ENCODE assay signal across 8 mouse cellular contexts in genomic region chr2:31689045-31689444, GRCm38 (mm10). TPM values are rescaled to one million over a fixed set of nuclear protein-coding genes. Genes with fewer than 3 reads are reported as not detected.
DNase-seq lines count a peak whose midpoint lies in the region; ATAC-seq and TF ChIP-seq lines count a peak whose summit lies in the region.

No protein-coding gene starts in this region.

- ATAC-seq in embryonic facial prominence, embryonic 14.5 days (ENCODE audit: low read depth), result no peak
- no peak for ATAC-seq in hindbrain, embryonic 14.5 days (ENCODE audit: low FRiP score)
- ATAC-seq in liver, embryonic 15.5 days (ENCODE audit: insufficient read depth), result no peak

- TF ChIP-seq CTCF in testis, adult 2 months (IDR thresholded peaks at IDR 0.05; ENCODE audit: control insufficient read depth, insufficient read depth, insufficient replicate concordance, low read depth, low read length), result no peak
- no peak for TF ChIP-seq CTCF in small intestine, adult 2 months (IDR thresholded peaks at IDR 0.05; ENCODE audit: extremely low read depth, insufficient read length, insufficient replicate concordance, low read depth, low read length)

- WGBS in embryonic facial prominence, embryonic 14.5 days, result under 1% methylated on average over 12 of the region's 12 CpGs
- WGBS in hindbrain, embryonic 14.5 days, result under 1% methylated on average over 12 of the region's 12 CpGs
- under 1% methylated on average over 12 of the region's 12 CpGs for WGBS in liver, embryonic 15.5 days (ENCODE audit: insufficient replicate concordance)
- whole genome bisulfite sequencing in small intestine, adult 2 months, result under 1% methylated on average over 12 of the region's 12 CpGs

- TF ChIP-seq POLR2A in testis, adult 2 months (IDR thresholded peaks at IDR 0.05; ENCODE audit: control insufficient read depth, low read depth, low read length), result no peak
- TF ChIP-seq POLR2A in small intestine, adult 2 months (IDR thresholded peaks at IDR 0.05; ENCODE audit: low read depth, low read length), result no peak

- H3K9me3 ChIP-seq in embryonic facial prominence, embryonic 14.5 days (ENCODE audit: control insufficient read depth, low read length), result no peaks in the 10 kb centered on the region
- no peaks in the 10 kb centered on the region for H3K9me3 ChIP-seq in hindbrain, embryonic 14.5 days (ENCODE audit: control insufficient read depth, low read length)
- no peaks in the 10 kb centered on the region for H3K9me3 ChIP-seq in liver, embryonic 15.5 days (replicated peaks)

- peak overlapping the region; percentile 99 for H3K27ac ChIP-seq in testis, adult 2 months (ENCODE audit: control insufficient read depth, insufficient read depth, low read depth, low read length)
- peak overlapping the region; percentile 92 for H3K27ac ChIP-seq in embryonic facial prominence, embryonic 14.5 days (replicated peaks; ENCODE audit: low read depth, low read length)
- peak overlapping the region; percentile 92; the same call in 1 of the 2 replicates for H3K27ac ChIP-seq in hindbrain, embryonic 14.5 days
- peak overlapping the region; percentile 97 for H3K27ac ChIP-seq in liver, embryonic 15.5 days (replicated peaks)
- peak overlapping the region; percentile 84 for H3K27ac ChIP-seq in small intestine, adult 2 months (ENCODE audit: insufficient read depth, low read depth, low read length)

- no peak for DNase-seq in testis, postnatal 10 days (ENCODE audit: low spot score)
- no peak for DNase-seq in embryonic facial prominence, embryonic 14.5 days (ENCODE audit: low spot score)
- DNase-seq in hindbrain, embryonic 14.5 days (ENCODE audit: low spot score), result no peak
- DNase-seq in ovary, postnatal 36 days (ENCODE audit: low spot score), result no peak
- DNase-seq in right cerebral cortex, postnatal 4 days, result no peak

- H3K36me3 ChIP-seq in testis, adult 2 months (ENCODE audit: control insufficient read depth, insufficient read depth, low read length), result peaks cover 1% of the 10 kb centered on the region; the same call in 1 of the 2 replicates
- H3K36me3 ChIP-seq in embryonic facial prominence, embryonic 14.5 days (ENCODE audit: control insufficient read depth, insufficient read depth, low read length), result peaks cover 11% of the 10 kb centered on the region; the same call in 1 of the 2 replicates
- H3K36me3 ChIP-seq in hindbrain, embryonic 14.5 days (replicated peaks; ENCODE audit: control insufficient read depth, insufficient read depth), result no peaks in the 10 kb centered on the region
- H3K36me3 ChIP-seq in liver, embryonic 15.5 days (replicated peaks), result 0 out of 2 replicates have a peak, but pooled peaks cover 3% of the 10 kb centered on the region
- peaks cover 5% of the 10 kb centered on the region for H3K36me3 ChIP-seq in small intestine, adult 2 months (ENCODE audit: control insufficient read depth, insufficient read depth, low read length)

- peak overlapping the region; percentile 92 for H3K9ac ChIP-seq in embryonic facial prominence, embryonic 14.5 days (ENCODE audit: low read depth, low read length)
- peak overlapping the region; percentile 84 for H3K9ac ChIP-seq in hindbrain, embryonic 14.5 days
- peak overlapping the region; percentile 96 for H3K9ac ChIP-seq in liver, embryonic 15.5 days

- H3K27me3 ChIP-seq in testis, adult 2 months (ENCODE audit: control insufficient read depth, insufficient read depth, low read length), result no peaks in the 10 kb centered on the region
- H3K27me3 ChIP-seq in embryonic facial prominence, embryonic 14.5 days (replicated peaks; ENCODE audit: control insufficient read depth, insufficient read depth, low read length), result no peaks in the 10 kb centered on the region
- H3K27me3 ChIP-seq in hindbrain, embryonic 14.5 days (ENCODE audit: control insufficient read depth, insufficient read depth, low read length), result no peaks in the 10 kb centered on the region
- H3K27me3 ChIP-seq in liver, embryonic 15.5 days, result no peaks in the 10 kb centered on the region
- H3K27me3 ChIP-seq in small intestine, adult 2 months (ENCODE audit: control insufficient read depth, insufficient read depth, low read length), result no peaks in the 10 kb centered on the region

- peak overlapping the region; percentile 77 for H3K4me2 ChIP-seq in embryonic facial prominence, embryonic 14.5 days (ENCODE audit: low read depth, low read length)
- peak overlapping the region; percentile 96 for H3K4me2 ChIP-seq in hindbrain, embryonic 14.5 days (replicated peaks)
- H3K4me2 ChIP-seq in liver, embryonic 15.5 days, result peak overlapping the region; percentile 86

- H3K4me3 ChIP-seq in testis, adult 2 months (ENCODE audit: control insufficient read depth, low read depth, low read length), result peak overlapping the region; percentile 96
- H3K4me3 ChIP-seq in embryonic facial prominence, embryonic 14.5 days (ENCODE audit: low read depth, low read length), result peak overlapping the region; percentile 95
- H3K4me3 ChIP-seq in hindbrain, embryonic 14.5 days (replicated peaks; ENCODE audit: low read length), result peak overlapping the region; percentile 69
- H3K4me3 ChIP-seq in liver, embryonic 15.5 days (replicated peaks), result peak overlapping the region; percentile 95
- peak overlapping the region; percentile 83 for H3K4me3 ChIP-seq in small intestine, adult 2 months (ENCODE audit: low read depth, low read length)

- peaks cover 4% of the 10 kb centered on the region for H3K4me1 ChIP-seq in testis, adult 2 months (ENCODE audit: control insufficient read depth, insufficient read depth, low read length)
- peaks cover 11% of the 10 kb centered on the region for H3K4me1 ChIP-seq in embryonic facial prominence, embryonic 14.5 days (ENCODE audit: control insufficient read depth, insufficient read depth, low read length)
- peaks cover 35% of the 10 kb centered on the region for H3K4me1 ChIP-seq in hindbrain, embryonic 14.5 days (replicated peaks; ENCODE audit: control insufficient read depth, insufficient read depth, low read length)
- peaks cover 41% of the 10 kb centered on the region for H3K4me1 ChIP-seq in liver, embryonic 15.5 days (replicated peaks)
- H3K4me1 ChIP-seq in small intestine, adult 2 months (ENCODE audit: control insufficient read depth, insufficient read depth, insufficient read length, low read length), result peaks cover 7% of the 10 kb centered on the region; the same call in 1 of the 2 replicates

RNA-seq across cellular contexts. Expression of gene Abl1, which starts 0.9 kb away (rescaled TPM):
- polyA plus RNA-seq in testis, adult 2 months (2012; rRNA removed), result 47.4 and 49.6 TPM in 2 replicates
- polyA plus RNA-seq in embryonic facial prominence, embryonic 14.5 days (2014; fragmentation: Nextera tagmentation; extraction: Ambion mirVana), result 47.8 and 48.9 TPM in 2 replicates
- polyA plus RNA-seq in hindbrain, embryonic 14.5 days (2014; fragmentation: Nextera tagmentation; extraction: Ambion mirVana), result 19.7 and 20.9 TPM in 2 replicates
- 5.9 and 7.5 TPM in 2 replicates for polyA plus RNA-seq in liver, embryonic 15.5 days (2015; fragmentation: Nextera tagmentation; extraction: Ambion mirVana)
- 28.0 and 55.5 TPM in 2 replicates for polyA plus RNA-seq in small intestine, adult 2 months (2012; rRNA removed)

RNA-seq across cellular contexts. Expression of gene Exosc2, which starts 18.5 kb away (rescaled TPM):
- polyA plus RNA-seq in testis, adult 2 months (2012; rRNA removed), result 9.1 and 9.8 TPM in 2 replicates
- 36.8 and 44.2 TPM in 2 replicates for polyA plus RNA-seq in embryonic facial prominence, embryonic 14.5 days (2014; fragmentation: Nextera tagmentation; extraction: Ambion mirVana)
- 29.5 and 33.1 TPM in 2 replicates for polyA plus RNA-seq in hindbrain, embryonic 14.5 days (2014; fragmentation: Nextera tagmentation; extraction: Ambion mirVana)
- 29.0 and 32.0 TPM in 2 replicates for polyA plus RNA-seq in liver, embryonic 15.5 days (2015; fragmentation: Nextera tagmentation; extraction: Ambion mirVana)
- polyA plus RNA-seq in small intestine, adult 2 months (2012; rRNA removed), result 2.5 and 4.0 TPM in 2 replicates

RNA-seq across cellular contexts. Expression of gene Prdm12, which starts 49.2 kb away (rescaled TPM):
- 0.11 TPM in 1 of 2 replicates, not detected in the other for polyA plus RNA-seq in testis, adult 2 months (2012; rRNA removed)
- 2.6 TPM in 2 replicates for polyA plus RNA-seq in embryonic facial prominence, embryonic 14.5 days (2014; fragmentation: Nextera tagmentation; extraction: Ambion mirVana)
- 0.50 and 0.89 TPM in 2 replicates for polyA plus RNA-seq in hindbrain, embryonic 14.5 days (2014; fragmentation: Nextera tagmentation; extraction: Ambion mirVana)
- not detected in 2 replicates for polyA plus RNA-seq in liver, embryonic 15.5 days (2015; fragmentation: Nextera tagmentation; extraction: Ambion mirVana)
- polyA plus RNA-seq in small intestine, adult 2 months (2012; rRNA removed), result 0.04 TPM in 1 of 2 replicates, not detected in the other
